8 mouse cellular contexts compared by ENCODE assay signal in genomic region chr2:139589905-139590304, GRCm38 (mm10).
DNase-seq lines count a peak whose midpoint lies in the region; ATAC-seq and TF ChIP-seq lines count a peak whose summit lies in the region.

No protein-coding gene starts in this region.

- H3K27ac ChIP-seq in gastrocnemius, adult 2 months = no peak overlapping the region

- intact Hi-C loops in gastrocnemius, adult 2 months (cut with DNase I) = loop anchor here (10.0 kb wide), 1 partner anchor 575 kb away; no protein-coding TSS in a partner anchor

- peak; percentile 62 for TF ChIP-seq CTCF in gastrocnemius, adult 2 months (IDR thresholded peaks at IDR 0.05)

- peak; percentile 33 for DNase-seq in gastrocnemius, adult 2 months
- DNase-seq in gastrocnemius, postnatal 25 days = no peak
- peak; percentile 67 for DNase-seq in urinary bladder, postnatal 14 days (ENCODE audit: low spot score)
- no peak for DNase-seq in urinary bladder, postnatal 4 days (ENCODE audit: low spot score in 2 of 2)
- DNase-seq in cerebellum, postnatal 36 days = peak; percentile 47 to 49
- peak; percentile 79 for DNase-seq in kidney, postnatal 10 days
- DNase-seq in thymus, postnatal 25 days = peak; percentile 25

- H3K4me3 ChIP-seq in gastrocnemius, adult 2 months = no peak overlapping the region

- 0 out of 2 replicates have a peak, but pooled peaks have one; percentile 32 for ATAC-seq in megakaryocyte, adult 5-6 weeks (ENCODE audit: poor library complexity, severe bottlenecking)

Comparison
In these comparisons a context has a peak if more than half of its experiments do, and no peak if none do; other contexts are left out.
1. DNase-seq: peak in gastrocnemius, adult 2 months (single experiment), urinary bladder, postnatal 14 days (single experiment), cerebellum, postnatal 36 days (2 of 2), kidney, postnatal 10 days (single experiment) and thymus, postnatal 25 days (single experiment); none in gastrocnemius, postnatal 25 days (single experiment) and urinary bladder, postnatal 4 days (0 of 2).